Comparison of ENCODE assay signal across 8 mouse cellular contexts in genomic region chr5:138272409-138272923, GRCm38 (mm10). TPM values are rescaled to one million over a fixed set of nuclear protein-coding genes. Genes with fewer than 3 reads are reported as not detected.
A peak's percentile ranks its signal among the peaks of the same experiment; 100 is the strongest.
DNase-seq lines count a peak whose midpoint lies in the region; ATAC-seq and TF ChIP-seq lines count a peak whose summit lies in the region.

Gene Gal3st4 (minus strand): TSS chr5:138272840.

- H3K36me3 ChIP-seq in heart, embryonic 15.5 days = no peaks in the 10 kb centered on the region
- peaks cover 22% of the 10 kb centered on the region; the same call in 1 of the 2 replicates for H3K36me3 ChIP-seq in midbrain, embryonic 12.5 days

- no peaks in the 10 kb centered on the region for H3K9me3 ChIP-seq in heart, embryonic 15.5 days (replicated peaks)
- no peaks in the 10 kb centered on the region for H3K9me3 ChIP-seq in midbrain, embryonic 12.5 days

- peak within 1 kb of the TSS; percentile 74 for H3K27ac ChIP-seq in gastrocnemius, adult 2 months
- peak within 1 kb of the TSS; percentile 47 for H3K27ac ChIP-seq in heart, embryonic 15.5 days
- H3K27ac ChIP-seq in midbrain, embryonic 12.5 days (replicated peaks) = peak within 1 kb of the TSS; percentile 36

- peaks cover 34% of the 10 kb centered on the region for H3K27me3 ChIP-seq in heart, embryonic 15.5 days
- 0 out of 2 replicates have a peak, but pooled peaks cover 12% of the 10 kb centered on the region for H3K27me3 ChIP-seq in midbrain, embryonic 12.5 days

- intact Hi-C loops in gastrocnemius, adult 2 months (cut with DNase I) = no loop called here
- intact Hi-C loops in gastrocnemius, postnatal 36 days (cut with DNase I) = no loop called here

- ATAC-seq in heart, embryonic 15.5 days (replicated peaks; ENCODE audit: insufficient number of reproducible peaks, insufficient read depth, low FRiP score, low read depth) = no peak
- peak; percentile 44; the same call in 1 of the 2 replicates for ATAC-seq in midbrain, embryonic 12.5 days (ENCODE audit: low FRiP score, low read depth)
- no peak for ATAC-seq in erythroblast, adult 5-6 weeks (replicated peaks; ENCODE audit: low FRiP score, poor library complexity, severe bottlenecking)

- TF ChIP-seq CTCF in gastrocnemius, adult 2 months (IDR thresholded peaks at IDR 0.05) = no peak

- 3% methylated on average over 12 of the region's 12 CpGs for WGBS in heart, embryonic 15.5 days
- under 1% methylated on average over 12 of the region's 12 CpGs for WGBS in midbrain, embryonic 12.5 days

- peak; percentile 59 for DNase-seq in gastrocnemius, adult 2 months
- DNase-seq in gastrocnemius, postnatal 36 days = no peak
- peak; percentile 73 for DNase-seq in embryo, embryonic 11 days
- no peak for DNase-seq in adrenal gland, postnatal 36 days
- no peak for DNase-seq in natural killer cell, adult 2 months (ENCODE audit: low spot score in 2 of 2)

- H3K4me3 ChIP-seq in gastrocnemius, adult 2 months = peak within 1 kb of the TSS; percentile 60
- peak within 1 kb of the TSS; percentile 10 for H3K4me3 ChIP-seq in heart, embryonic 15.5 days
- peak within 1 kb of the TSS; percentile 26 for H3K4me3 ChIP-seq in midbrain, embryonic 12.5 days

- peak within 1 kb of the TSS; percentile 37 for H3K4me2 ChIP-seq in heart, embryonic 15.5 days
- peak within 1 kb of the TSS; percentile 44 for H3K4me2 ChIP-seq in midbrain, embryonic 12.5 days (replicated peaks)

- H3K9ac ChIP-seq in heart, embryonic 15.5 days = 0 out of 2 replicates have a peak within 1 kb of the TSS, but pooled peaks have one; percentile 8
- peak within 1 kb of the TSS; percentile 34 for H3K9ac ChIP-seq in midbrain, embryonic 12.5 days (replicated peaks)

- peaks cover 10% of the 10 kb centered on the region; the same call in 1 of the 2 replicates for H3K4me1 ChIP-seq in heart, embryonic 15.5 days (replicated peaks)
- H3K4me1 ChIP-seq in midbrain, embryonic 12.5 days = peaks cover 54% of the 10 kb centered on the region

RNA-seq across cellular contexts. Expression of gene Gal3st4, which starts in this region (rescaled TPM):
- under 1 TPM; 0.13 to 0.42 TPM for total RNA-seq in gastrocnemius, adult 2 months (2021)
- under 1 TPM; 0.12 to 0.18 TPM for total RNA-seq in gastrocnemius, postnatal 36 days (2021)
- polyA plus RNA-seq in heart, embryonic 15.5 days (2015; fragmentation: Nextera tagmentation; extraction: Ambion mirVana) = 0.59 and 0.76 TPM in 2 replicates
- 4.6 and 5.2 TPM in 2 replicates for polyA plus RNA-seq in midbrain, embryonic 12.5 days (2016; fragmentation: Nextera tagmentation; extraction: Ambion mirVana)
- under 1 TPM in 1 of 2 experiments, not detected in 1; 0.17 TPM for total RNA-seq in adrenal gland, postnatal 36 days (2021)
- total RNA-seq in erythroblast, adult 5-6 weeks (2015; ENCODE audit: low replicate concordance) = not detected in 2 replicates
- not detected in 2 replicates for total RNA-seq in erythroblast, adult 5-6 weeks (2017; ENCODE audit: low replicate concordance)

Comparison
In these comparisons a context has a peak if more than half of its experiments do, and no peak if none do; other contexts are left out.
1. Peak in DNase-seq, H3K4me3 ChIP-seq and H3K27ac ChIP-seq in gastrocnemius, adult 2 months; RNA of the gene not detected or under 1 TPM.
2. H3K4me3 ChIP-seq: peak in every context shown above with its lines; median percentile 60 in gastrocnemius, adult 2 months; 26 in midbrain, embryonic 12.5 days; 10 in heart, embryonic 15.5 days.